ENCODE assay signal across 17 mouse cellular contexts in the genomic region with DNA sequence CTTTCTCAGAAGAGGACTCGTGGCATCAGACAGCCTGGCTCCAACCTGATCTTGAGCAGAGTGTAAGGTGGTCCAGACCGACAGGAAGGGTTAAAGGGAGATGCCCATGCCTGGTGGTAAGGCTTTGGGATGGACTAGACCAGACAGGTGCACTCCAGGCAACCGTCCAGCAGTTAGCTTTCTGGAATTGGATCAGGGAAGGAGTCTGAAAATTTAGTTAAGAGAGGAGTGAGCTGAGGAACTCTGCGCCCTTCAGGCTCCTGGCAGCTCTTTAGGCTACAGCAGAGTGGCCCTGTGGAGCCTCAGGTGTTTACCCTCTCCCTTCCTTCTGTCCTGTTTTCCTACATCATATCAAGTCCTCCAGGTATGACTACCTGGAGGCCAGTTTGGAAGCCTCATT.
"Had no signal": no experiment of that assay in that cellular context is flagged by ENCODE, and none has a peak within 500 bp of the region (broad histone marks: within the 10 kb centered on the region; RNA-seq: fewer than 3 reads in every experiment).

No protein-coding gene starts in this region.

- H3K4me3 ChIP-seq: kidney, embryonic 15.5 days; limb, embryonic 10.5 days; limb, embryonic 13.5 days; liver, embryonic 13.5 days; midbrain, embryonic 13.5 days had no signal

- H3K27me3 ChIP-seq: kidney, embryonic 15.5 days; limb, embryonic 13.5 days; liver, embryonic 13.5 days; midbrain, embryonic 13.5 days had no signal

- H3K4me2 ChIP-seq: kidney, embryonic 15.5 days; limb, embryonic 13.5 days; liver, embryonic 13.5 days; lung, embryonic 14.5 days; midbrain, embryonic 13.5 days had no signal

- H3K4me1 ChIP-seq: liver, embryonic 13.5 days had no signal

- ATAC-seq: lung, postnatal 0 days; midbrain, embryonic 13.5 days; midbrain, embryonic 16.5 days had no signal

- H3K27ac ChIP-seq: kidney, embryonic 15.5 days; limb, embryonic 10.5 days; limb, embryonic 13.5 days; liver, embryonic 13.5 days; macrophage; midbrain, embryonic 13.5 days; stomach, postnatal 0 days had no signal

- H3K9ac ChIP-seq: kidney, embryonic 15.5 days; limb, embryonic 13.5 days; liver, embryonic 13.5 days; lung, embryonic 14.5 days; midbrain, embryonic 13.5 days had no signal

- H3K36me3 ChIP-seq: liver, embryonic 13.5 days; midbrain, embryonic 13.5 days had no signal

- H3K9me3 ChIP-seq: kidney, embryonic 15.5 days; limb, embryonic 10.5 days; limb, embryonic 13.5 days; liver, embryonic 13.5 days; midbrain, embryonic 13.5 days had no signal

- DNase-seq: kidney, postnatal 10 days; kidney, postnatal 4 days; liver, embryonic 13.5 days; lung, embryonic 14.5 days; right cerebral cortex, postnatal 14 days; right cerebral cortex, postnatal 4 days; thymus, adult 2 months; thymus, postnatal 14 days; thymus, postnatal 4 days had no signal
